Mouse (Mus musculus): ENCODE data around the gene Best1. TPM values are rescaled to one million over a fixed set of nuclear protein-coding genes. Genes with fewer than 3 reads are reported as not detected.

The Best1 gene
- polyA plus RNA-seq, 1 experiment from 2014 or later, result 1.1 TPM

- Histone ChIP-seq H3K4me3 (replicated peaks) (no peak overlapping the region), H3K4me1 (no peaks in the 10 kb centered on the region), H3K27ac (no peak overlapping the region), H3K9ac (no peak overlapping the region), H3K4me2 (no peak overlapping the region), H3K9me3 (no peaks in the 10 kb centered on the region), H3K36me3 (replicated peaks) (no peaks in the 10 kb centered on the region), H3K27me3 (no peaks in the 10 kb centered on the region)
- WGBS, result 82% methylated on average over 2 of the region's 2 CpGs
- no peak for ATAC-seq (ENCODE audit: low FRiP score)
These were observed 35.2 kb downstream of the Best1 start for GRCm38 (mm10) chr19:9966096-9966867.

GRCm38 (mm10) chr19:9964205-9964916 lies 37.1 kb downstream of the Best1 start:
- Histone ChIP-seq H3K4me2 (no peak overlapping the region), H3K4me3 (replicated peaks) (no peak overlapping the region), H3K9ac (no peak overlapping the region), H3K4me1 (no peaks in the 10 kb centered on the region), H3K9me3 (no peaks in the 10 kb centered on the region), H3K27me3 (no peaks in the 10 kb centered on the region), H3K36me3 (replicated peaks) (no peaks in the 10 kb centered on the region), H3K27ac (no peak overlapping the region)
- 37% methylated on average over 7 of the region's 7 CpGs for WGBS
- no peak for ATAC-seq (ENCODE audit: low FRiP score)

GRCm38 (mm10) chr19:9960769-9961168 lies 40.7 kb downstream of the Best1 start:
- Histone ChIP-seq H3K27me3 (no peaks in the 10 kb centered on the region), H3K9me3 (no peaks in the 10 kb centered on the region), H3K4me2 (no peak overlapping the region), H3K27ac (no peak overlapping the region), H3K9ac (no peak overlapping the region), H3K4me1 (no peaks in the 10 kb centered on the region), H3K4me3 (replicated peaks) (no peak overlapping the region), H3K36me3 (replicated peaks) (no peaks in the 10 kb centered on the region)
- ATAC-seq (ENCODE audit: low FRiP score), result no peak
- 85% methylated on average over 5 of the region's 5 CpGs for WGBS

GRCm38 (mm10) chr19:9957965-9958364 lies 43.5 kb downstream of the Best1 start:
- H3K4me2 ChIP-seq, result no peak overlapping the region
- WGBS, result 89% methylated on average over 5 of the region's 5 CpGs
- H3K9me3 ChIP-seq, result no peaks in the 10 kb centered on the region
- no peaks in the 10 kb centered on the region for H3K27me3 ChIP-seq
- H3K4me3 ChIP-seq (replicated peaks), result no peak overlapping the region
- H3K36me3 ChIP-seq (replicated peaks), result no peaks in the 10 kb centered on the region
- ATAC-seq (ENCODE audit: low FRiP score), result no peak
- no peak overlapping the region for H3K27ac ChIP-seq
- no peak overlapping the region for H3K9ac ChIP-seq
- H3K4me1 ChIP-seq, result peaks cover 10% of the 10 kb centered on the region

GRCm38 (mm10) chr19:9956624-9957388 lies 44.6 kb downstream of the Best1 start:
- H3K27ac ChIP-seq, result no peak overlapping the region
- H3K36me3 ChIP-seq (replicated peaks), result no peaks in the 10 kb centered on the region
- no peaks in the 10 kb centered on the region for H3K9me3 ChIP-seq
- 74% methylated on average over 4 of the region's 4 CpGs for WGBS
- H3K4me2 ChIP-seq, result no peak overlapping the region
- no peak overlapping the region for H3K4me3 ChIP-seq (replicated peaks)
- H3K4me1 ChIP-seq, result peaks cover 10% of the 10 kb centered on the region
- ATAC-seq (ENCODE audit: low FRiP score), result no peak
- H3K9ac ChIP-seq, result no peak overlapping the region
- no peaks in the 10 kb centered on the region for H3K27me3 ChIP-seq

GRCm38 (mm10) chr19:9955438-9955837 lies 46.0 kb downstream of the Best1 start:
- Histone ChIP-seq H3K27ac (no peak overlapping the region), H3K27me3 (no peaks in the 10 kb centered on the region), H3K4me1 (peaks cover 10% of the 10 kb centered on the region), H3K4me2 (no peak overlapping the region), H3K9ac (no peak overlapping the region), H3K9me3 (no peaks in the 10 kb centered on the region), H3K36me3 (replicated peaks) (no peaks in the 10 kb centered on the region), H3K4me3 (replicated peaks) (no peak overlapping the region)
- 88% methylated on average over 1 of the region's 1 CpGs for WGBS
- no peak for ATAC-seq (ENCODE audit: low FRiP score)

- Histone ChIP-seq H3K36me3 (replicated peaks) (no peaks in the 10 kb centered on the region), H3K9me3 (no peaks in the 10 kb centered on the region), H3K4me3 (replicated peaks) (no peak overlapping the region), H3K4me1 (peaks cover 10% of the 10 kb centered on the region), H3K9ac (no peak overlapping the region), H3K27me3 (no peaks in the 10 kb centered on the region), H3K27ac (peak overlapping the region; percentile 50; the same call in 1 of the 2 replicates), H3K4me2 (no peak overlapping the region)
- ATAC-seq (ENCODE audit: low FRiP score), result no peak
- WGBS, result 60% methylated on average over 5 of the region's 5 CpGs
These were observed 46.6 kb downstream of the Best1 start for GRCm38 (mm10) chr19:9954811-9955202.

- H3K4me3 ChIP-seq (replicated peaks), result no peak overlapping the region
- no peaks in the 10 kb centered on the region for H3K9me3 ChIP-seq
- 0 out of 2 replicates have a peak, but pooled peaks have one; percentile 30 for ATAC-seq (ENCODE audit: low FRiP score)
- H3K27ac ChIP-seq, result peak overlapping the region; percentile 50; the same call in 1 of the 2 replicates
- no peaks in the 10 kb centered on the region for H3K36me3 ChIP-seq (replicated peaks)
- H3K4me1 ChIP-seq, result peaks cover 10% of the 10 kb centered on the region
- 52% methylated on average over 7 of the region's 7 CpGs for WGBS
- no peak overlapping the region for H3K4me2 ChIP-seq
- H3K9ac ChIP-seq, result no peak overlapping the region
- H3K27me3 ChIP-seq, result no peaks in the 10 kb centered on the region
These were observed 47.2 kb downstream of the Best1 start for GRCm38 (mm10) chr19:9954055-9954810.

- no peaks in the 10 kb centered on the region for H3K9me3 ChIP-seq
- no peak overlapping the region for H3K4me2 ChIP-seq
- 85% methylated on average over 3 of the region's 3 CpGs for WGBS
- H3K4me1 ChIP-seq, result peaks cover 10% of the 10 kb centered on the region
- H3K9ac ChIP-seq, result no peak overlapping the region
- H3K27ac ChIP-seq, result no peak overlapping the region
- H3K36me3 ChIP-seq (replicated peaks), result no peaks in the 10 kb centered on the region
- no peaks in the 10 kb centered on the region for H3K27me3 ChIP-seq
- ATAC-seq (ENCODE audit: low FRiP score), result no peak
- no peak overlapping the region for H3K4me3 ChIP-seq (replicated peaks)
These were observed 48.5 kb downstream of the Best1 start for GRCm38 (mm10) chr19:9952912-9953311.

- Histone ChIP-seq H3K36me3 (replicated peaks) (no peaks in the 10 kb centered on the region), H3K9me3 (no peaks in the 10 kb centered on the region), H3K4me3 (replicated peaks) (no peak overlapping the region), H3K27me3 (no peaks in the 10 kb centered on the region), H3K27ac (no peak overlapping the region), H3K4me1 (peaks cover 10% of the 10 kb centered on the region), H3K9ac (no peak overlapping the region), H3K4me2 (no peak overlapping the region)
- 77% methylated on average over 3 of the region's 3 CpGs for WGBS
- ATAC-seq (ENCODE audit: low FRiP score), result no peak
These were observed 49.0 kb downstream of the Best1 start for GRCm38 (mm10) chr19:9952390-9952789.

- 83% methylated on average over 3 of the region's 3 CpGs for WGBS
These were observed 54.4 kb downstream of the Best1 start for GRCm38 (mm10) chr19:9946986-9947385.

More at GRCm38 (mm10) chr19:9946986-9947385, 54.4 kb downstream of the Best1 start:
- H3K9me3 ChIP-seq, result no peaks in the 10 kb centered on the region
- no peak overlapping the region for H3K4me3 ChIP-seq (replicated peaks)
- no peak overlapping the region for H3K9ac ChIP-seq
- H3K4me1 ChIP-seq, result no peaks in the 10 kb centered on the region
- no peaks in the 10 kb centered on the region for H3K27me3 ChIP-seq
- no peak for ATAC-seq (ENCODE audit: low FRiP score)
- no peaks in the 10 kb centered on the region for H3K36me3 ChIP-seq (replicated peaks)
- no peak overlapping the region for H3K4me2 ChIP-seq
- no peak overlapping the region for H3K27ac ChIP-seq
